Mouse (Mus musculus) lung, postnatal 4 days (tissue): ENCODE results near the gene Mmp25.
A peak's percentile ranks its signal among the peaks of the same experiment; 100 is the strongest.

Experiments
- DNase-seq, 2 experiments: peaks; one replicate each; pipeline ENCODE4 v3.0.0; 2021

Gene Mmp25

GRCm38 (mm10) chr17:23644613-23645495, at the start of gene Mmp25:
TSS of gene Mmp25 (minus strand) at chr17:23645277.
- DNase-seq, result peak in 1 of 2 experiments; percentile 38

- no peak for DNase-seq
Measured at GRCm38 (mm10) chr17:23694491-23694890, 49.4 kb upstream of the Mmp25 start.

- DNase-seq, result no peak
Measured at GRCm38 (mm10) chr17:23683856-23684672, 39.0 kb upstream of the Mmp25 start, which contains the start of gene Cldn9. TSS of gene Cldn9 (minus strand) at chr17:23684026.

GRCm38 (mm10) chr17:23683226-23683625, 38.1 kb upstream of the Mmp25 start:
- no peak for DNase-seq

- DNase-seq, result no peak
Measured at GRCm38 (mm10) chr17:23682530-23682929, 37.5 kb upstream of the Mmp25 start.

GRCm38 (mm10) chr17:23682092-23682491, 37.0 kb upstream of the Mmp25 start:
- no peak for DNase-seq

- DNase-seq, result peak in 1 of 2 experiments; percentile 51
Measured at GRCm38 (mm10) chr17:23681086-23681485, 36.0 kb upstream of the Mmp25 start.

- DNase-seq, result no peak
Measured at GRCm38 (mm10) chr17:23680336-23680735, 35.3 kb upstream of the Mmp25 start.

GRCm38 (mm10) chr17:23679127-23679835, 34.2 kb upstream of the Mmp25 start, which contains the start of gene Cldn6:
TSS of gene Cldn6 (plus strand) at chr17:23679249.
- no peak for DNase-seq

- DNase-seq, result peak; percentile 89 to 93
Measured at GRCm38 (mm10) chr17:23677236-23677679, 32.2 kb upstream of the Mmp25 start, which contains the start of gene Tnfrsf12a. TSS of gene Tnfrsf12a (minus strand) at chr17:23677468.

GRCm38 (mm10) chr17:23676473-23677031, 31.5 kb upstream of the Mmp25 start:
- peak; percentile 70 for DNase-seq

GRCm38 (mm10) chr17:23675564-23676281, 30.6 kb upstream of the Mmp25 start:
- peak; percentile 53 to 68 for DNase-seq

GRCm38 (mm10) chr17:23675127-23675526, 30.1 kb upstream of the Mmp25 start:
- peak; percentile 63 to 64 for DNase-seq

- no peak for DNase-seq
Measured at GRCm38 (mm10) chr17:23674271-23674952, 29.3 kb upstream of the Mmp25 start.

GRCm38 (mm10) chr17:23673424-23674073, 28.5 kb upstream of the Mmp25 start, which contains the start of the genes Hcfc1r1 and Thoc6:
TSS of gene Hcfc1r1 (plus strand) at chr17:23673596.
TSS of gene Thoc6 (minus strand) at chr17:23673882.
- DNase-seq, result peak; percentile 93

GRCm38 (mm10) chr17:23672761-23673160, 27.7 kb upstream of the Mmp25 start:
- DNase-seq, result no peak

- DNase-seq, result no peak
Measured at GRCm38 (mm10) chr17:23671519-23671918, 26.4 kb upstream of the Mmp25 start.

GRCm38 (mm10) chr17:23670516-23671074, 25.5 kb upstream of the Mmp25 start:
- no peak for DNase-seq

- DNase-seq, result no peak
Measured at GRCm38 (mm10) chr17:23665511-23665910, 20.4 kb upstream of the Mmp25 start.

GRCm38 (mm10) chr17:23664556-23665021, 19.5 kb upstream of the Mmp25 start:
- DNase-seq, result no peak
